Mouse (Mus musculus) brain, adult 2 months (tissue): ENCODE data around the gene Fam129b.
A peak's percentile ranks its signal among the peaks of the same experiment; 100 is the strongest.

Experiments
- DNase-seq: peaks from one replicate; pipeline ENCODE4 v3.0.0; 2011; ENCODE audit warnings: low read depth, low spot score

The Fam129b gene

GRCm38 (mm10) chr2:32891278-32891677 is 15.4 kb downstream of the Fam129b start:
- no peak for DNase-seq

- no peak for DNase-seq
Observed at GRCm38 (mm10) chr2:32892490-32892889, 16.6 kb downstream of the Fam129b start.

DNA sequence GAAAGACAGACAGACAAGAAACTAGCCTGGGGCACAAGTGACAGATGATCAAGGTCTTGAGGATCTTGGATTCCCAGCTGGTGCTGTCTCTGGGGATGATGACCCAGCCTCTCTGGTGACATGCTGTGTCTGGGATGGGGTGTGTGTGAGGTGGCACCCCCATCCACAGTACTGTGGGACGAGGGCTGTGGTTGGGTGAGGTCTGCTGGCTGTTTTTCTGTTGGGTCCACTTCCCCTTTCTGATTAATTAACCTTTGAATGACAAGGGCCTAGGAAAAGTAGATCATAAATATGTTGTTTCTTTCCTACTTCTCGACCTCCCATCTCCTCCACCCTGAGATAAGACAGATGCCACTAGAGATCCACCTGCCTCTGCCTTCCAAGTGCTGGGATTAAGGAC is 18.2 kb downstream of the Fam129b start:
- DNase-seq, result no peak

DNA sequence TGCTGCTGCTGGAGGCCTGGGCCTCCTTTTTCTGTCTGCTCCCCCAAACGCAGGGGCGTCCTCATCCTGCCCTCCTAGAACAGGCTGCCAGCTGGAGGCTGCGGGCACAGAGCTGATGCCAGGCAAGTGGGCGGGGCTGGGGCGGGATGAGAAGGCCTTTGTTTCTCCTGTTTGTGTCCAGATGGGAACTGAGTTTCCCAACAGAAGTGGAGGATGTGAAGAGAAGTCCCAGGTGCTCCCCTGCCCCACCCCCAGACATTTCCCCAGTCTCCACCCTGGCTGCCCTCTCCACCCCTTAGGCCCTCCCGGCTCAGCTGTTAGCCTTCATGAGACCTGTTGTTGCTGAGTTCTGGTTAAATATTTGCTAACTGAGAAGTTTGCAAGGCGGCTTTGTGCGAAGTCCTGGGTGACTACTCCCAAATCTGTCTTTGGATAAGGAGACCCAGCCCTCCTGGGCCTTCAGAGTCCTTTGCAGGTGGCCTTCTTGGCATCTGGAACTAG is 19.7 kb downstream of the Fam129b start:
- DNase-seq, result peak; percentile 83

DNA sequence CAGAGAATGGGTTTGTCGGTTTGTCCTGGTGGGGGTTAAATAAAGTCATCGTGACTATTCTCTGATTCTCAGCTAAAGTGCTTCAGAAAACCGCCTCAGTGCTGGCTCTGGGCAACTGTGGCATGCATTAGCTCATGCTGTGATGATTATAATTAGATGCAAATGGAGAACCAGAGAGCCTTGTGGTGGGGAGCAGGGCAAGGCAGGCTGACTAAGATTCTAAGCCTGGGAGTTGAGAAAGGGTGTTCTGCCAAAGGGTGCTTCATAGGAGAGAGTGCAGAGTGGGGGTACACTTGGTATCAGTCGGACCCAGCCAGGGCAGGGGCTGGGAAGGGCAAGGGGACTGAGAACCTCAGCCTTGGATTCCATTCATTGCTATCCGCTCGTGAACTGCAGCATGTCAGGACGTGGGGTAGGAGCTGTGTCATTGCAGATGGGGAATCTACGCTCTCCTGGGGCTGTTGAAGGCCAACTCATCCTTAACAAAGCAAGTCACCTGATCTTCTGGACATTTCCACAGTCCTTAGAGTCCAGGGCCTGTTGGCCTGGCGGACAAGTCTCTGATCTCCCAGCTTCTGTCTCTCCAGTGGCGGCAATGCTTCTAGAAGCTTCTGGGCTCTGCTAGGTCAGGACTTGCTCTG is 20.7 kb downstream of the Fam129b start:
- peak; percentile 75 for DNase-seq

- no peak for DNase-seq
Observed at GRCm38 (mm10) chr2:32898983-32899382, 23.1 kb downstream of the Fam129b start.

GRCm38 (mm10) chr2:32902126-32902525 is 26.2 kb downstream of the Fam129b start:
- DNase-seq, result peak; percentile 66

GRCm38 (mm10) chr2:32903470-32903869 is 27.6 kb downstream of the Fam129b start:
- DNase-seq, result no peak

DNA sequence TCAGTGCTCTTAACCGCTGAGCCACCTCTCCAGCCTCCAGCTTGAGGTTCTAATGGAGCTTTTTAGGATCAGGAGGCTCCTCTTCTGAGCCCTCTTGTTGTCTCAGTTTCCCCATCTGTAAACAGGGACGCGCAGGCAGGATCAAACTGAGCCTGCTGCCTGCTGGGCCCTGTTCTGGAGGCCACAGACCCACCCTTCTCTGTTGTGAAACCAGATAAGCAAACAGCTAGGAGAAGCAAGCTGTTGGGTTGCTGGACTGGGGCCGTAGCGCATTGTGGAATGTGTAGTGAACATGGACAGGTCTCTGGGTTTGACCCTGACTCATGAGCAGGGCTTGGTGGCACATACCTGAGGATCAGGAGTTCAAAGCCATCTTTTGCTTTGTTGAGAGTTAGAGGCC is 28.7 kb downstream of the Fam129b start:
- DNase-seq, result no peak

DNA sequence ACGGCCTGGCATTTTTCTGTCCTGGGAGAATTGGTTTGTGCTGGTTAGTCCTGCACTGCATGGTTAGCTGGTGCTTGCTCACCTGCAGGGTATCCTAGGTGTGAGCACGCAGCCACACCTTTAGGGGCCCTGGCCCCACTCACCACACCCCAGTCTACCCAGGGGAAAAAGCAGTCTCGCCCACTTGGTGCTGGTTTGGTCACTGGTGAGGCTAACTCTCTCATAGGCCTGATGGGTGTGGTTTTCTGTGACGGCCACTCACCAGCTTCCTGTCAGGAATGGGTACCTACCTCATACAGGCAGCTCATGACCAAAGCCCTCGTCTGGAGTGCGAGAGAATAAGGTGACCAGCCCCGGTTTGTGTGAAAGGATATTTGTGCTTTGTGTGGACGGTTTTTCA is 29.4 kb downstream of the Fam129b start:
- no peak for DNase-seq

GRCm38 (mm10) chr2:32907442-32907841 is 31.5 kb downstream of the Fam129b start:
- peak; percentile 47 for DNase-seq

- peak; percentile 68 for DNase-seq
Observed at GRCm38 (mm10) chr2:32908272-32908671, 32.4 kb downstream of the Fam129b start.

- DNase-seq, result no peak
Observed at GRCm38 (mm10) chr2:32908796-32909195, 32.9 kb downstream of the Fam129b start.

- DNase-seq, result no peak
Observed at GRCm38 (mm10) chr2:32911639-32912182, 35.8 kb downstream of the Fam129b start.

GRCm38 (mm10) chr2:32912210-32912804 is 36.4 kb downstream of the Fam129b start:
- peak; percentile 96 for DNase-seq

GRCm38 (mm10) chr2:32914362-32914761 is 38.4 kb downstream of the Fam129b start:
- no peak for DNase-seq

DNA sequence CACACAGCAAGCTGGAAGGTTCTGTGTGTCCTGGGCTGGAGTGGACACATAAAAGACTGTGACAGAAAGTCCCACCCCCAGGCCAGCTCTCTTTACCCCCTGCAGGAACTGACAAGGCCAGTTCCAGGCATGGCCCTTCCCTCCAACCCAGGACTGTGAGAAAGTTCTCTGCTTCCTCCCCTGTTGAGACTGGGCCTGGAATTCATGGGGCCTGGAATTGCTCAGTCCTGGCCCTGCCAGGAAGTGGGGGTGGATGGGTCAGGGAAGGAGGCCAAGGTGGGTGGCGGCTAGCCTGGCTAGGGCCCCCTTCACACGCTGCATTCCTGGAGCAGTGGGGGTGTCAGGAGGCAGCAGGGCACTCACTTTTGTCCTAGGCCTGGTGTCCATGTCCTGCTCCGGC is 39.0 kb downstream of the Fam129b start:
- DNase-seq, result no peak

GRCm38 (mm10) chr2:32917526-32917925 is 41.6 kb downstream of the Fam129b start:
- DNase-seq, result peak; percentile 91

DNA sequence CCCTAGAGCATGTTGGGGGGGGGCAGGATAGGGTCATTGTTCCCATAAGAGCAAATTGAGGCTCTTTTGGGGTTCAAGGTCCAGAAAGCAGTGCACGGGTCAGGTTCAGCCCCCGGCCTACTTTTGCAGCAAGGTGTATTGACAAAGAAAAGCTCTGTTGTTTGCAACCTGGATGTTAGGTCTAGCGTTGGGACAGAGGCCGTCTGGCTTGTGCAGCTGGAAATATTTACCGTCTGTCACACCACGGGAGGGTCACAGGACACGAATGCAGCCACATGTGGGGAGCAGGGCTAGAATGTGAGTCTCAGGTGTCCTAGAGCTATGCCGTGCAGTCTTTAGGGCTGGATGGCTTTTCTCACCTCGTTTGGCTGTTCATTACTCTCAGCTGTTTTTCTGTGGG is 42.5 kb downstream of the Fam129b start:
- DNase-seq, result no peak

GRCm38 (mm10) chr2:32921235-32921634 is 45.3 kb downstream of the Fam129b start:
- no peak for DNase-seq

GRCm38 (mm10) chr2:32921801-32922380 is 46.0 kb downstream of the Fam129b start:
- DNase-seq, result peak; percentile 26

DNA sequence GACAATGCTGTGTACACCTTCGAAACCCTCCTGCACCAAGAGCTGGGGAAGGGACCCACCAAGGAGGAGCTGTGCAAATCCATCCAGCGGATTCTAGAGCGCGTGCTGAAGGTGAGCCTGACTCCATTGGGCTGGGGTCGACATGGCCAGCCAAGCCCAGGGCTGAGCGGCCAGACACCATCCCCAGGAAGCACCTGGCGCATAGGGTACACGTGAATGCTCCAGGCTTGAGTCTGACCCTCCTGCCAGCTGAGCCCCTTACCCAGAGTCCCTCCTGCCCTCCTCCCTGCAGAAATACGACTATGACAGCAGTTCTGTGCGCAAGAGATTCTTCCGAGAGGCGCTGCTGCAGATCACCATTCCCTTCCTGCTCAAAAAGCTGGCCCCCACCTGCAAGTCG is 46.6 kb downstream of the Fam129b start:
- no peak for DNase-seq
